Mouse (Mus musculus) embryonic facial prominence, embryonic 14.5 days (tissue): ENCODE data around the gene Mei1. TPM values are rescaled to one million over a fixed set of nuclear protein-coding genes. Genes with fewer than 3 reads are reported as not detected.

ENCODE experiments used
- ATAC-seq: fragments of 200-750 bp; cut with Nextera tagmentation; 2 replicates; pipeline ENCODE4 v1.8.0; 2017; ENCODE audit warnings: low read depth, moderate number of reproducible peaks, moderate TSS enrichment
- DNase-seq: peaks from one replicate; pipeline ENCODE4 v3.0.0-alpha.2; 2015; ENCODE audit warnings: low spot score
- H3K27ac ChIP-seq: fragments of 300-500 bp; sonication (generic); replicated peaks from 2 replicates; pipeline ENCODE4 v1.5.1; 2014; ENCODE audit warnings: low read depth, mild to moderate bottlenecking, low read length, moderate library complexity
- H3K27me3 ChIP-seq: fragments of 300-500 bp; sonication (generic); replicated peaks from 2 replicates; pipeline ENCODE4 v1.6.1; 2014; ENCODE audit warnings: low read length; ENCODE audit not compliant: control insufficient read depth, insufficient read depth
- H3K36me3 ChIP-seq: fragments of 300-500 bp; sonication (generic); 2 replicates; pipeline ENCODE4 v1.6.1; 2014; ENCODE audit warnings: low read length, mixed read lengths; ENCODE audit not compliant: control insufficient read depth, insufficient read depth
- H3K4me1 ChIP-seq: fragments of 300-500 bp; sonication (generic); 2 replicates; pipeline ENCODE4 v1.6.1; 2014; ENCODE audit warnings: antibody characterized with exemption, low read length; ENCODE audit not compliant: control insufficient read depth, insufficient read depth
- H3K4me2 ChIP-seq: fragments of 300-500 bp; sonication (generic); 2 replicates; pipeline ENCODE4 v1.6.1; 2014; ENCODE audit warnings: low read depth, mild to moderate bottlenecking, low read length, moderate library complexity, mixed read lengths
- H3K4me3 ChIP-seq: fragments of 300-500 bp; sonication (generic); 2 replicates; pipeline ENCODE4 v1.5.1; 2014; ENCODE audit warnings: low read depth, mild to moderate bottlenecking, low read length
- H3K9ac ChIP-seq: fragments of 300-500 bp; sonication (generic); 2 replicates; pipeline ENCODE4 v1.6.1; 2014; ENCODE audit warnings: low read depth, mild to moderate bottlenecking, low read length, moderate library complexity, mixed read lengths
- H3K9me3 ChIP-seq: fragments of 300-500 bp; sonication (generic); 2 replicates; pipeline ENCODE4 v1.6.1; 2016; ENCODE audit warnings: low read length; ENCODE audit not compliant: control insufficient read depth
- WGBS: fragments of 180-500 bp; shearing (Covaris S2); extraction: QIAGEN DNeasy Blood & Tissue Kit; methylation state at CpG from one replicate; pipeline ENCODE4 v1.1.7; 2014; 5-methylcytosine and 5-hydroxymethylcytosine counted together
- polyA plus RNA-seq: library from polyadenylated mRNA; unstranded; fragments of >200 nt; fragmentation: Nextera tagmentation; extraction: Ambion mirVana; gene quantifications from 2 replicates; pipeline ENCODE4 v1.2.1, GENCODE M21; 2014

Mei1 gene
- polyA plus RNA-seq, 1 experiment from 2014 or later, result not detected

DNA sequence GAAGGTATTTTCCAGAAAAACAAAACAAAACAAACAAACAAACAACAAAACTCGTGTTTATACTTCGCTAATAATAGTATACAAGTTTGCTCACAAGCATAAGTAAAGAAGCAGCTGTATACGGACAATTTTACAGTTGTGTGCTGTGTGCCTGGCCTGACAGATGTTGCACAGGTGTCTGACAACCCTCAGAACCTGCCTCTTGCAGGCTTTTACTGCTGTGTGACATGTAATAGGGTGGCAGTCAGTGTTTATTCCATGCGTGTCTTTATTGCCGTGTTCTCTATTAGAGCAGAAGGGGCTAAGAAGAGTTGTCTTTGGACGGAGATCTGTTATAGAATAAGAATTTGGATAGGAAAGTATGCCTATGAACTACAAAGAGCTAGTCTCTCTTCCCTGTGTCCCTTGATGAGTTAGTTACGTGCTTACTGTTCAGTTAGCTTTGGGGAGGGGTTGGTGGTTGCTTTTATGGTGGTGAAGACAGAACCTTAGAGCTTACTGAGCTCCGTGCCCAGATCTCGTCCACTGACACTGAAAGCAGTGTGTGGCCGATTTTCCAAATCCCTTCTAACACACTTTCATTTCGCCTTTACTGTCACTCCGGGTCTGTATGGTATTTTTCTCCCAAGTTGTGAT lies 92.3 kb downstream of the Mei1 start:
- ATAC-seq, result no peak
- Histone ChIP-seq H3K36me3 (no peaks in the 10 kb centered on the region), H3K4me3 (no peak overlapping the region), H3K9ac (no peak overlapping the region), H3K4me2 (no peak overlapping the region), H3K27ac (no peak overlapping the region; the same call in 1 of the 2 replicates), H3K9me3 (no peaks in the 10 kb centered on the region), H3K27me3 (no peaks in the 10 kb centered on the region), H3K4me1 (peaks cover 53% of the 10 kb centered on the region)
- no peak for DNase-seq
- 79% methylated on average over 12 of the region's 12 CpGs for WGBS

DNA sequence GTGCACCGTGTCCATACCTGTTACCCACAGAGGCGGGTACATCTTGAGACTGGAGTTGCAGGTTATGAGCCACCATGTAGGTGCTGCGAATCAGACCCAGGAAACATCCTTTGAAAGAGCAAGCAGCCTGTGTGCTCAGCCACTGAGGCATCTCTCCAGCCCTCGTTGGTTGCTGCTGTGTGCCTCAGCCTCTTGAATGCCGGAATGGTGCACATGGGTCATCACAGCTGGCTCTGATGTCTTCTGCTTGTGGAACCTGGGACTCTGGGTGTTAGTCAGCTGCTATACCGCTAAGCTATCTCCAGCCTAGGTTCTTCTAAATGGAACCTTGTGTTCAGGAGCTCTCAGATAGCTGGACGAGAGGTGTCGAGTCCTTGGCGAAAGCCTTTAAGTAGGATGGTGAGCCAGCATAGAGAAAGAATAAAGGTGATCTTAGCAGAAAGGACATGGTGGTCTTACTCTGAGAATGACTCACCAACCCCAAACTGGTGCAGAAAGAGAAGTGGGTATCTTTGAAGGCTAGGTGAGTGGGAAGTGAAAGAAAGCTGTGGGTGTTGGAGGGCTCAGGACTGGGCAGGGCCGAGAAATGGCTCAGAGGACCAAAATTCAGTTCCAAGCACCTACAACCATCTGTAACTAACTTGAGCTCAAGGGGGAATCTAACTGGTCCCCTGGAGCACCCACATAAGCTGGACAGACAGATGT lies 93.7 kb downstream of the Mei1 start:
- no peak overlapping the region for H3K4me3 ChIP-seq
- H3K4me2 ChIP-seq, result no peak overlapping the region
- no peaks in the 10 kb centered on the region for H3K27me3 ChIP-seq
- no peak overlapping the region for H3K27ac ChIP-seq
- H3K9me3 ChIP-seq, result no peaks in the 10 kb centered on the region
- ATAC-seq, result no peak
- WGBS, result 81% methylated on average over 10 of the region's 10 CpGs
- no peaks in the 10 kb centered on the region for H3K36me3 ChIP-seq
- no peak for DNase-seq
- peaks cover 50% of the 10 kb centered on the region for H3K4me1 ChIP-seq
- no peak overlapping the region for H3K9ac ChIP-seq

DNA sequence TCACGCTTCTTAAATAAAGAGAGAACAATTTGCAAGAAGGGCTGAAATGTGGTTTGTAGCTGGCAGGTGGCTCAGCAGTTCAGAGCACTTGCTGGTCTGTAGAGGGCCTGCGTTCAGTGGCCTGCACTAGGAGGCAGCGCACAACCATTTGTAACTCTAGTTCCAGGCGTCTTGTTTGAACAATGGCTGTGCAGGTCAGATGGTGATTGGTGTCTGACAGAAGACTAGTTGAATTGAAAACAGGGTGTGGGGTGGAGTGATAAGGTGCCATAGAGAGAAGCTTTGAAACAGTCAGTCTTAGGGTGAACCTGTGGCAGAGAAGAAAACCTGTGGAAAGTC lies 94.2 kb downstream of the Mei1 start:
- DNase-seq, result no peak
- H3K4me3 ChIP-seq, result no peak overlapping the region
- no peak overlapping the region for H3K4me2 ChIP-seq
- WGBS, result 52% methylated on average over 4 of the region's 4 CpGs
- H3K9me3 ChIP-seq, result no peaks in the 10 kb centered on the region
- H3K9ac ChIP-seq, result no peak overlapping the region
- peaks cover 45% of the 10 kb centered on the region for H3K4me1 ChIP-seq
- no peaks in the 10 kb centered on the region for H3K27me3 ChIP-seq
- ATAC-seq, result no peak
- no peak overlapping the region for H3K27ac ChIP-seq
- 0 out of 2 replicates have a peak, but pooled peaks cover under 1% of the 10 kb centered on the region for H3K36me3 ChIP-seq

DNA sequence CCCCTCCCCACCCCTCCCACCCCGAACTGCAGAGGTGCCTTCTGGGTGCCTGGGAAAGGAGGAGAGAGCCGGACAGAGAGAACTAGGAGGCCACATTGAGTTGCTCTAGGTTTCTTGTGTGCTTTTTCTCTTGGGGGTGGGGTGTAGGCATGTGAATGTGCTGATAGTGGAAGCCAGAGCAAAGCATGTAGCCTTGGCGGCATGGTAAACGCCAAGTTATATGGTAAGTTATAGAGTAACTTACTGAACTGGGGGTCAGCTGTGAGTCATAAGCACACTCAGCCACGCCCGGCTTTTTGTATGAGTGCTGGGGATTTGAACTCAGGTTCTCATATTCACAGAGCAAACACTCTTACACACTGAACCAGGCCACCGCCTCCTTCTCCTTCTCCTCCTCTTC lies 94.7 kb downstream of the Mei1 start:
- ATAC-seq, result no peak

DNA sequence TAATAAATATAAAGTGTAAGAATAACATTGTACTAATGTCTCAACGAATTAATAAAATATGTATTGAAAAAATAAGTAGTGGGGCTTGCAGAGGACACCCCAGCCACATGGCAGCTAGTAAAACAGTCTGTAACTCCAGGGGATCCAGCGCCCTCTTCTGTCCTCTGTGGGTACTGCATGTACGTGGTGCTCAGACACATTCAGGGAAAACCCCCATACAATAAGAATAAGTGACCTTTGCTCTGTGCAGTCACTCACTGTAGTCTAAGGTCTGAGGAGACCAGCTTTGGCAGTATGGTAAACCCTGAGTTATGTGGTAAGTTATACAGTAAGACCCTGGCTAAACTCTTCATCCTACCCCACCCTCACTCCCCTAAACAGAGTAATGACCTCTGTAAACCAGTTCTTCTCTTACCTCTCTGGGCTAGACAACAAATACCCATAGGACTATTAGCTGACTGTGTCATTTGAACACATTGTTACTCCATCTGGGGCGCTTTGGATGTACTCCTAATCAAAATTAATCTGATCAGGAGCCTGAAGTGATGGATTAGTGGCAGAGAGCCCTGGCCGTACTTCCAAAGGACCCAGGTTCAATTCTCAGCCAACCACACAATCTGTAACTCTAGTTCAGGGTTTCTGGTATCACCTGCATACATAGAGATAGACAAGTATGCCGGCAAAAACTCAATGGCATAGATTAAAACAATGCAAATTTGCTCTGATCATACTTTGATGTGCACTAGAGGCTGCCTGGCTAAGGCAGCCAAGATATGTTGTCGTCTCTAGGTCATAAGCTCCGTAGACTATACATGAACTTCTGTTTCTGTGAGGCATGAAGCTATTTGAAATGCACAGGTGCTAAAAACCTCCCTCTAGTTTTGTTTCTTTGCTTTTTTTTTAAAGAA lies 95.8 kb downstream of the Mei1 start:
- peaks cover 34% of the 10 kb centered on the region for H3K4me1 ChIP-seq
- 52% methylated on average over 8 of the region's 8 CpGs for WGBS
- no peak overlapping the region for H3K4me2 ChIP-seq
- no peak overlapping the region for H3K9ac ChIP-seq
- no peaks in the 10 kb centered on the region for H3K9me3 ChIP-seq
- no peaks in the 10 kb centered on the region for H3K27me3 ChIP-seq
- no peak overlapping the region for H3K4me3 ChIP-seq
- peaks cover 15% of the 10 kb centered on the region for H3K36me3 ChIP-seq
- H3K27ac ChIP-seq, result peak overlapping the region; percentile 69
- no peak for ATAC-seq
- DNase-seq, result peak; percentile 56

More for the DNA sequence above, 94.7 kb downstream of the Mei1 start:
- Histone ChIP-seq H3K36me3 (0 out of 2 replicates have a peak, but pooled peaks cover 5% of the 10 kb centered on the region), H3K9me3 (no peaks in the 10 kb centered on the region), H3K4me2 (no peak overlapping the region), H3K4me3 (no peak overlapping the region), H3K9ac (no peak overlapping the region), H3K4me1 (peaks cover 40% of the 10 kb centered on the region), H3K27ac (no peak overlapping the region), H3K27me3 (no peaks in the 10 kb centered on the region)
- WGBS, result 68% methylated on average over 7 of the region's 7 CpGs
- no peak for DNase-seq

- Histone ChIP-seq H3K27me3 (no peaks in the 10 kb centered on the region), H3K4me1 (peaks cover 25% of the 10 kb centered on the region), H3K9me3 (no peaks in the 10 kb centered on the region), H3K4me3 (no peak overlapping the region), H3K36me3 (peaks cover 24% of the 10 kb centered on the region), H3K9ac (0 out of 2 replicates have a peak overlapping the region, but pooled peaks have one; percentile 6), H3K27ac (peak overlapping the region; percentile 69), H3K4me2 (0 out of 2 replicates have a peak overlapping the region, but pooled peaks have one; percentile 4)
- ATAC-seq (no peak; the same call in 1 of the 2 replicates), DNase-seq (peak; percentile 49)
- 56% methylated on average over 22 of the region's 22 CpGs for WGBS
Measured at GRCm38 (mm10) chr15:82166240-82167100, 96.7 kb downstream of the Mei1 start.

- H3K27me3 ChIP-seq, result no peaks in the 10 kb centered on the region
- peak overlapping the region; percentile 69 for H3K27ac ChIP-seq
- no peaks in the 10 kb centered on the region for H3K9me3 ChIP-seq
- peaks cover 33% of the 10 kb centered on the region for H3K36me3 ChIP-seq
- H3K4me3 ChIP-seq, result no peak overlapping the region
- DNase-seq (peak; percentile 49), ATAC-seq (0 out of 2 replicates have a peak, but pooled peaks have one; percentile 27)
- H3K4me1 ChIP-seq, result peaks cover 23% of the 10 kb centered on the region
- no peak overlapping the region for H3K9ac ChIP-seq
- H3K4me2 ChIP-seq, result no peak overlapping the region
- WGBS, result 62% methylated on average over 23 of the region's 23 CpGs
Measured at GRCm38 (mm10) chr15:82167201-82168168, 97.7 kb downstream of the Mei1 start.
